Mouse (Mus musculus) olfactory bulb, adult 2 months (tissue): ENCODE data around the gene Sec14l3. TPM values are rescaled to one million over a fixed set of nuclear protein-coding genes. Genes with fewer than 3 reads are reported as not detected.
A peak's percentile ranks its signal among the peaks of the same experiment; 100 is the strongest.

Experiments
- H3K27ac ChIP-seq: fragments of 200-500 bp; 2 replicates; pipeline ENCODE4 v1.5.1; 2012; ENCODE audit warnings: low read depth, low read length; ENCODE audit not compliant: insufficient read depth
- H3K4me1 ChIP-seq: fragments of 200-500 bp; 2 replicates; pipeline ENCODE4 v1.6.1; 2012; ENCODE audit warnings: low read length; ENCODE audit not compliant: control insufficient read depth, insufficient read depth
- H3K4me3 ChIP-seq: fragments of 200-500 bp; 2 replicates; pipeline ENCODE4 v1.5.1; 2012; ENCODE audit warnings: mild to moderate bottlenecking, low read depth, low read length, moderate library complexity; ENCODE audit not compliant: insufficient read depth
- CTCF ChIP-seq: fragments of 200-500 bp; IDR thresholded peaks from 2 replicates; pipeline ENCODE4 v1.5.1; 2012; ENCODE audit warnings: low read depth, mild to moderate bottlenecking, low read length, moderate library complexity; ENCODE audit not compliant: insufficient read depth
- POLR2A ChIP-seq: fragments of 200-500 bp; IDR thresholded peaks from 2 replicates; pipeline ENCODE4 v1.6.1; 2012; ENCODE audit warnings: mild to moderate bottlenecking, low read depth, low read length, moderate library complexity; ENCODE audit not compliant: insufficient read depth
- WGBS: fragments of 180-500 bp; shearing (Covaris S2); methylation state at CpG from one replicate; pipeline ENCODE4 v1.1.7; 2018; 5-methylcytosine and 5-hydroxymethylcytosine counted together
- polyA plus RNA-seq: library from polyadenylated mRNA; stranded (reverse); fragments of >200 nt; gene quantifications from 2 replicates; pipeline ENCODE4 v1.2.4, GENCODE M21; 2012; ENCODE audit warnings: low replicate concordance; ENCODE audit not compliant: missing spikeins, insufficient read depth, insufficient read length

Sec14l3 gene
- polyA plus RNA-seq, 1 experiment, result not detected

DNA sequence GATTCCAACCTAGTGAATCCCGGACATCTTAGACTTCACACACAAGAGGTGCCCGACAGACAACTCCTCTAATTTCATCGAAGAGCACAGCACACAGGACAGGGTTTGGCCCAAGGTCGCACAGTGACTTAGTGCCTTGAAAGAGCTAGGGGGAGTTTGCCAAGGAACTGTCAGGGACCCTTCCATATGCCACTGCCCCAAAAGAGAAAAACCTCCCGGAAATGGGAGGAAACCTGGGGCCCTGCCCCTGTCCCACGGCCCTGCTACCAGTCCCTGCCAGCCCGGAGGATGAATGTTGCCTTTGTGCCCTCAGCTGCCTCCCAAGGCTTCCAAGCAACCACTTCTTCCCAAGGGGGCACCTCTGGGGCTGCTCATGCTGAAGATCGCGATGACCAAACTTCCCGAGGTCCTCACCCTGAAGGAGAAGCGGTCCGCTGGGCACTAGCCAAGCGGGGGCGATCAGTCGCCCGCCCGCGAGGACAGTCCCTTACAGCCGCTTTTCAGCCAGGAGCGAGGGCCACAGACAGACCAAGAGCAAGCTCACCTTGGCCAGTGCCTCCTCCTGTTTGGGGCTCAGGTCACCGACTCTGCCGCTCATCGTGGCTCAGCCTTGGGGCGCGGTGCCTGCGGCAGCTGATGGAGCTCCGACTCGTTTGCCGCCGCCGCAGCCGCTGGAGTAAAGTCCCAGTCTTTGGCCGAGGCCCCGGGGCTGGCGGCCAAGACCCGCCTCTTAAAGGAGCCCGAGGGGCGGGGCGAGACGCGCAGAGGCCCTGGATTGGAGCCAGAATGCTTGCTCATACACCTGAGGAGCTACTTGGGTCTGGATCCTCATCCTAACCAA is 53.7 kb downstream of the Sec14l3 start:
- peak overlapping the region; percentile 17 for H3K27ac ChIP-seq
- peak overlapping the region; percentile 53 for H3K4me3 ChIP-seq
- H3K4me1 ChIP-seq, result peaks cover 41% of the 10 kb centered on the region
- TF ChIP-seq CTCF (no peak), POLR2A (no peak)
- 2% methylated on average over 41 of the region's 41 CpGs for WGBS

DNA sequence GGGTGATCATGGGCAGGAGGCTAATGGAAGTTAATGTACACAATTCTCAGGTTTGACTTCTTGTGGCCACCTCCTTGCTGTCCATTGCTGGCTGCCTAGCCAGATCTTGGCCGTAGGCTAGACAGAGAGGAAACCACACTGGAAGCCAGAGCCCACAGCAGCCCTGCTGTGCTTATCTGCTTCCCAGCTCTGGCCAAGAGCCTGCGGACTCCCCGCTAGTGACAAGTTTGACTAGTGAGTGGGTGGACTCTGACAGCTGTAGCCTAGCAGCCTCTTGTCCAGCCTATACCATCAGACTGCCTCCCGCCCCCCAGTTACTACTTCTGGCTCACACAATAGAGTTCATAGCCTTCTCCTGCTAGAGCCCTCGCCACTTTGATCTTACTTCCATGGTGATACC is 55.0 kb downstream of the Sec14l3 start:
- 76% methylated on average over 5 of the region's 5 CpGs for WGBS

DNA sequence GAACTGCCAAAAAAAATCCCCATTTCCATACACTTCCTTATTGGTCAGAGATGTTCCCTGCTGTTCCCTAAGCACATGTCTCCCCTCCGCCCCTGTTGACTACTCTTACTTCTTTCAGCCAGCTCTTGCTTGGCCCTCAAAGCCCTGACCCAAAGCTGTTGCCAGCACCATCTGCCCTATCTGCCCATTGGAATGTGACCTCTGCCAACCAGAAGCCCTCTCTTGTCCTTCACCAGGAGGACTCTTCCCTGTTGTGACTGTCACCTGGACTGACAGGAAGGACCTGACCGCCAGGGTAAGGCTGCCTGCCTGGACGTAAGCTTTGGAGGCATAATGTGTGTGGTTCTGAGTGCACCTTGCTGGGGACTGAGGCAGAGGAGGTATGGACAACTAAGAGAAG is 57.0 kb downstream of the Sec14l3 start:
- 88% methylated on average over 3 of the region's 3 CpGs for WGBS
- Histone ChIP-seq H3K4me1 (peaks cover 19% of the 10 kb centered on the region), H3K4me3 (no peak overlapping the region), H3K27ac (no peak overlapping the region)
- TF ChIP-seq CTCF (no peak), POLR2A (no peak)

More for the DNA sequence above, 55.0 kb downstream of the Sec14l3 start:
- no peak overlapping the region for H3K27ac ChIP-seq
- H3K4me1 ChIP-seq, result peaks cover 34% of the 10 kb centered on the region
- TF ChIP-seq POLR2A (no peak), CTCF (no peak)
- H3K4me3 ChIP-seq, result no peak overlapping the region

DNA sequence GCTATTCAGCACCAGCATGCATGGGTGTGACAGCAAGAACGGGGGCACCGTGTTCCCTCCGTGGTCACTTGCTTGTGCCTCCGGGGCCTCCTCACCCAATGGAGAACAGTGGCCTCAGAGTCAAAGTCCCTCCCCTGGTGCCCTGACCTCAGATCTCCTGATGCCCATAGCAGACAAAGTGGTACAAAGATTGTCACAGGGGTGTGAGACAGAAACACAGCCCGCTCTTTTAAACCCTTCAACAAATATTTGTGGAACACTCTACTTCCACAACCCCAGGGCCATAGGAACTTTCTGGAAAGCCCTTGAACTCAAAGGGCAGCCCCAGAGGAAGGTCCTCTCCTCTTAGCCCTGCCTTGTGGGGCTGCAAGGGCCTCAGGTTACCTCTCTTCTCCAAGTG is 57.6 kb downstream of the Sec14l3 start:
- 85% methylated on average over 5 of the region's 5 CpGs for WGBS
- H3K4me1 ChIP-seq, result peaks cover 14% of the 10 kb centered on the region
- TF ChIP-seq CTCF, result no peak
- no peak for TF ChIP-seq POLR2A
- H3K4me3 ChIP-seq, result no peak overlapping the region
- no peak overlapping the region for H3K27ac ChIP-seq

DNA sequence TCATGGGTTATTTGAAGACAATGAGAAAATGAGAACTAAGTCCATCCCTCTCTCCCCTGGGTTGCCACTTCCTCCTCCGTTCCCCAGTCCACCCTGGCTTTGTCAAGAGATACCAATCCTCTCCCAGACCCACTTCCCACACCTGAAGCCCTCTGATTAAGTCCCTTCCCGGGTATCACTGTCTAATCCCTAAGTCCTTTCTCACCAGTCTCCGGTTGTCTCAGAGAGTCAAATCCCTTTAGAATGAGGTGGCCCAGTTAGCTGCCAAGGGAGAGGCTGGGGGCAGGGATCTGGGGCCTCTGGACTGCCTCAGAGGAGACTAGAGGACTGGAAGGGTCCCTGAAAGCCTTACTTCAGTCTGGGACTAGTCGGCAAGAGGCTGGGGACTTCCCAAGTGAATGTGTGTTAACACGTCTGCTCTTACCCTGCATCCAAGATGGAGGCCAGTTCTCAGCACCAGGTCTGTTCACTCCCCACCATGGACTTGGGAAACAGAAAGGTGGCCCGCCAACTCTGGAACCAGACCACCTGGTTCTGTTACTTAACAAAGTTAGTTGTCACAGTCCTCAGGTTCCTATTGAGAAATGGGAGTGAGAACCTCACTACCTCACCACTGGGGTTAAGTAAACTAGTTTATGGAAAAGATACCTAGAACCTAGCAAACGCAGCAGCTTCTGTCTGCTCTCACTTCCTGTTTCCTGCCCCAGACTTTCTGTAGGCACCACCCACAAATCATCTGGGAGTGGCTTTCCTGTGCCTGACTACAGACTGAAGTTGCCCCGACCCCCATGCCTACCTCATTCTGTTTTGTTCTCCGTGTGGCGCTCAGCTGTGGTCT is 58.3 kb downstream of the Sec14l3 start, which contains the start of gene Sec14l2:
Gene Sec14l2 (minus strand): TSS at position 674 of the 838 bp plus-strand sequence.
- WGBS, result 75% methylated on average over 10 of the region's 10 CpGs
- Histone ChIP-seq H3K27ac (no peak within 1 kb of the TSS), H3K4me3 (no peak within 1 kb of the TSS), H3K4me1 (peaks cover 10% of the 10 kb centered on the region)
- TF ChIP-seq POLR2A (no peak), CTCF (no peak)

DNA sequence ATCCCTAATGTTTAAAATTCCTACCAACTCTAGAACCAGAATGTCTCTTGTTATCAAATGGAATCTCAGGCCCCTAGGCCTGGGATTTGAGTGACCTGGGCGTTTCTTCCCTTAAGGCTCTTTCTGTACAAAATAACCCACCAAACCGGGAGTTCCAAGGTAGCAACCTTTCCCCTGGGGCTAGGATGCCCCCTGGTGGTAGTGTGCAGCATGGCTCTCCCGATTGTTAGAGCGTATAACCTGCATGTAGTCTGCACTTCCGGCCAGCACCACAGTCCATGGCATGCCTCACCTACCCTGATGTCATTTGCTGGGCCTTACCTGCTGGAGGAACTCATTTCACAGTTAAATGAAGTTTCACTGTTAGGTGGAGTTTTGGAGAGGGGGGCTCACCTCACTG is 59.3 kb downstream of the Sec14l3 start:
- H3K4me3 ChIP-seq, result no peak overlapping the region
- 49% methylated on average over 5 of the region's 5 CpGs for WGBS
- H3K4me1 ChIP-seq, result peaks cover 7% of the 10 kb centered on the region
- no peak for TF ChIP-seq POLR2A
- peak; percentile 67 for TF ChIP-seq CTCF
- H3K27ac ChIP-seq, result no peak overlapping the region

DNA sequence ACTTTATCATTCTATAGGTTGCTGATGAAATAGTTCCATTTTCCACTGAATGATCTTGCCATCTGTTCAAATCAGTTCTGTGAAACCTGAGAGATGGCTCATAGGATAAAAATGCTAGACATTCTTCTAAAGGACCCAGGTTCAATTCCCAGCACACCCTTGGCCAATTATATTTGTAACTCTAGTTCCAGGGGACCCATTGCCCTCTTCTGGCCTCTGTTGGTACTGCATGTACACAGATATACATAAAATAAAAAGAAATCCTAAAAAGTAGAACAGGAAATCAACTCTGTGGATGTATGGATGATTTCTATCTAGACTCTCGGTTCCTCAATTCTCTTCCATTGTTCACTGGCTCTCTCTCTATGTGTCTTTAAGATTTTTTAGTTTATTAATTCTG is 62.4 kb downstream of the Sec14l3 start:
- WGBS, result 98% methylated on average over 1 of the region's 1 CpGs
- H3K4me3 ChIP-seq, result no peak overlapping the region
- H3K4me1 ChIP-seq, result no peaks in the 10 kb centered on the region
- no peak for TF ChIP-seq POLR2A
- no peak for TF ChIP-seq CTCF
- H3K27ac ChIP-seq, result no peak overlapping the region

Other genes with a start within 250 kb of the Sec14l3 start
- gene Osbp2, start 200.9 kb upstream of the Sec14l3 start, polyA plus RNA-seq, result not detected in 2 replicates
- not detected in 2 replicates for gene 4921536K21Rik, start 169.7 kb upstream of the Sec14l3 start, polyA plus RNA-seq
- gene Dusp18, start 169.6 kb upstream of the Sec14l3 start, polyA plus RNA-seq, result not detected in 2 replicates
- gene Slc35e4, start 150.2 kb upstream of the Sec14l3 start, polyA plus RNA-seq, result not detected in 2 replicates
- not detected in 2 replicates for gene Tcn2, start 132.7 kb upstream of the Sec14l3 start, polyA plus RNA-seq
- not detected in 2 replicates for gene Pes1, start 100.9 kb upstream of the Sec14l3 start, polyA plus RNA-seq
- gene 4930556J24Rik, start 88.1 kb upstream of the Sec14l3 start, polyA plus RNA-seq, result not detected in 2 replicates
- gene Gal3st1, start 81.2 kb upstream of the Sec14l3 start, polyA plus RNA-seq, result not detected in 2 replicates
- gene Sec14l4, start 33.4 kb upstream of the Sec14l3 start, polyA plus RNA-seq, result not detected in 2 replicates
- gene Mtfp1, start 30.6 kb downstream of the Sec14l3 start, polyA plus RNA-seq, result not detected in 2 replicates
- gene Sec14l2, start 58.6 kb downstream of the Sec14l3 start, polyA plus RNA-seq, result not detected in 2 replicates
- gene Rnf215, start 70.4 kb downstream of the Sec14l3 start, polyA plus RNA-seq, result not detected in 2 replicates
- not detected in 2 replicates for gene Ccdc157, start 95.5 kb downstream of the Sec14l3 start, polyA plus RNA-seq
- gene Sf3a1, start 95.5 kb downstream of the Sec14l3 start, polyA plus RNA-seq, result 165 TPM in 1 of 2 replicates, not detected in the other
- not detected in 2 replicates for gene Tbc1d10a, start 121.9 kb downstream of the Sec14l3 start, polyA plus RNA-seq
- gene Castor1, start 153.4 kb downstream of the Sec14l3 start, polyA plus RNA-seq, result not detected in 2 replicates
- gene Osm, start 171.6 kb downstream of the Sec14l3 start, polyA plus RNA-seq, result not detected in 2 replicates
- gene Lif, start 192.7 kb downstream of the Sec14l3 start, polyA plus RNA-seq, result not detected in 2 replicates